Mouse (Mus musculus): ENCODE measurements around the gene Gm10718.
"Not testable (repeated sequence)": the region's sequence is repeated elsewhere in the genome, so short reads cannot be mapped to it uniquely, and the experiment has no call there.

DNA sequence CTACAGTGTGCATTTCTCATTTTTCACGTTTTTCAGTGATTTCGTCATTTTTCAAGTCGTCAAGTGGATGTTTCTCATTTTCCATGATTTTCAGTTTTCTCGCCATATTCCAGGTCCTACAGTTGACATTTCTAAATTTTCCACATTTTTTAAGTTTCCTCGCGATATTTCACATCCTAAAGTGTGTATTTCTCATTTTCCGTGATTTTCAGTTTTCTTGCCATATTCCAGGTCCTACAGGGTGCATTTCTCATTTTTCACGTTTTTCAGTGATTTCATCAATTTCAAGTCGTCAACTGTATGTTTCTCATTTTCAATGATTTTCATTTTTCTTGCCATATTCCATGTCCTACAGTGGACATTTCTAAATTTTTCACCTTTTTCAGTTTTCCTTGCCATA, 8.0 kb upstream of the Gm10718 start, which contains the start of gene Gm10720:
- TF ChIP-seq POLR2A (IDR thresholded peaks at IDR 0.05; ENCODE audit: low read depth, low read length); CTCF (IDR thresholded peaks at IDR 0.05; ENCODE audit: borderline replicate concordance, insufficient read depth, low read length): not testable (repeated sequence)

All from embryonic fibroblast, embryonic 13.5 days (primary cell).